Mouse (Mus musculus) common myeloid progenitor, adult 5-6 weeks (primary cell): ENCODE data around the gene Sfrp4. TPM values are rescaled to one million over a fixed set of nuclear protein-coding genes. Genes with fewer than 3 reads are reported as not detected.

ENCODE experiments used
- ATAC-seq: replicated peaks from 2 replicates; pipeline ENCODE4 v1.8.0; 2016; ENCODE audit warnings: low read depth, mild to moderate bottlenecking, moderate TSS enrichment, inconsistent platforms; ENCODE audit not compliant: poor library complexity, severe bottlenecking
- total RNA-seq: library from RNA; stranded (forward); fragments of 200-1000, 187-1606 nt; gene quantifications from 2 replicates; pipeline ENCODE4 v1.2.3, GENCODE M21; 2017

The Sfrp4 gene
- total RNA-seq, 1 experiment from 2014 or later = 1.3 TPM

DNA sequence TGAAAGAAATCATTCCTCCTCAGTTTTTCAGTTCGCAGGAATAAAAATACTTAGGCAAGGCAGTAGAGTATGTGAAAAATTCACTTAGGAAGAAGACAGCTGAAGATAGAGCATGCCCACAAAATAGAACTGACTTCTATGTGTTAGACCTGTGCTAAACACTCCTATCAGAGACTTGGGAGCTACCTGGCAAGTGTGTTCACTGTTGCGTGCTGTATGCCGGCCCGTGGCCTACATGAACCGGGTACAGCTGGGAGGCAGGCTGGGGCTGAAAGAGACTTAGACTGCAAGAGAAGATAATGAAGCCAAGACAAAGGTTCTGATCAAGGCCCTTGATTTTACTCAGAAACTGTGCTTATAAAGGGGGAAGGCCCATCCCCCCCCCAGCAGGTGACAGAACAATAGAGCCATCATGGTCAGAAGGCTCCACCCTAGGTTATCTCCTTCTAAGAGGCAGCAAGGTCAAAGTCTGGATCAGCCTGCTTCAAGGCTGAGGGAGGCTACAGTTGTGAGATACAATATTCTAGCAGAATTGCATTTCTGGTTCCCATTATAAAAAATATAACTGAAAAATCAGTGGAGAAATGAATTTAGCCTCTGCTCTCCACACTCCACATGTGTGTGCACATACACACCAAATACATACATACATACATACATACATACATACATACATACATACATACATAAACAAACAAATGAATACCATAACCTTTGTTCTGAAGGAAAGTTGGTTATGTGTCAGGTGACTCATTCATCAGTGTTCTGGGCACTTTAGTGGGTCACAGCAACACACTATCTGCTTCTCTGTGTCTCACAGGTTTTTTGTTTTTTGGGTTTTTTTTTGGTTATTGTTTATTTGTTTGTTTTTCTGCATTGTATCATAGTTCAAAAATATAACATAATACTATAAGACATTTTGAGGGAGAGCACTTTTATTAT, 8.1 kb downstream of the Sfrp4 start:
- no peak for ATAC-seq

DNA sequence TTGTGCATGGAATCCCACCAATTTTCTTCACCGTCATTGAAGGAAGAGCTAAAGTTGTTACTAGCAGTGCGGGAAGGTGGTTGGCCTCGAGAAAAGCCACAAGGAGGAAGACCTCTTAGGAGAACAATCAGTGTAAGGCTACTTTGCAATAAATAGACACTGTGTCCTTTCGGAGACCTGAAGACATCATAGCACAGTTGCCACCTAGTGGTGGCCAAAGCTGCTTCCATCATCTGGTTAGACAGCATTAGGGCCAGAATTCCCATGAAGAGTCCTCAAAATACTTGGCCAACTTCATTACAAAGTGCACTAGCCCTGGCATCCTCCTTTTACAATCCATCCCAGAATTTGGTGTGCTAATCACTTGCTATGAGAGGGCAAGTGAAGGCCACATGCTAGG, 13.2 kb downstream of the Sfrp4 start:
- ATAC-seq = peak; percentile 76

- ATAC-seq = 0 out of 2 replicates have a peak, but pooled peaks have one; percentile 45
Measured at GRCm38 (mm10) chr13:19640203-19640851, 17.4 kb downstream of the Sfrp4 start.

GRCm38 (mm10) chr13:19643519-19643918, 20.6 kb downstream of the Sfrp4 start:
- no peak for ATAC-seq

DNA sequence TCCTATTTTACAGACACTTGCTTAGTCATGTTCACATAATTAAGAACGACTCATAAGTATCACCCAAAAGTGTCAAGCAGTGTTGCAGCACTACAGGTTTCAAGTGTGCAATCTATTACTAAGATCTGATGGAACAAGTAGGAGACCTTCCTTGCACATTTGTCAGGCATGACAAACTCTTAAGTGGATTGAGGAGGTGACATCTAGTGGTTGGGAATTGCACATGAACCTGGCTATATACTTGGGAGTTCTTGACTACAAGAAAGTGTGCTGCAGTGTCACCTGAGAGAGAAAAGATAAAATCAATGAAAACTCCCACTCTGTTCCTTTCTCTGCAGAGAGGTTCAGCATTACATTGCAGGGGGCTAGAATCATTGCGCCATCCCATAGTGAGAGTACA, 21.3 kb downstream of the Sfrp4 start:
- no peak for ATAC-seq

GRCm38 (mm10) chr13:19649824-19650223, 26.9 kb downstream of the Sfrp4 start:
- peak; percentile 79 for ATAC-seq

DNA sequence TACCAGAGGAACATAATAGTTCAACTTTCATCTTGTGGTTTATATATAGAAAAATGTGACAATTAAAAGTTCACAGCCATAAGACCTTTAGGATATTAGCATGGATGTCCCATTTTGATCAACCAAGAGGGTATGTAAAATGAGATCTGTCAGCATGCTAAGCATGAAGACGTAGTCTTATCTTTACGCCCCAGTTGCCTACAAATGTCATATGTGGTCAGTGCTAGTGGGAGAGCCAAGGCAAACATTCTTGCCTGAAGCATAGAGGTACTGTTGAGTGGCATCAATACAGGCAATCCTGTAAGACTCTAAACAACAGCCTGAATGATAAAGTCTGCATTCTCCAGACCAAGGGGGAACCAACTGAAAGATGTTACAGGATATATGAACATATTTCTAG, 29.5 kb downstream of the Sfrp4 start:
- ATAC-seq = no peak; the same call in 1 of the 2 replicates

DNA sequence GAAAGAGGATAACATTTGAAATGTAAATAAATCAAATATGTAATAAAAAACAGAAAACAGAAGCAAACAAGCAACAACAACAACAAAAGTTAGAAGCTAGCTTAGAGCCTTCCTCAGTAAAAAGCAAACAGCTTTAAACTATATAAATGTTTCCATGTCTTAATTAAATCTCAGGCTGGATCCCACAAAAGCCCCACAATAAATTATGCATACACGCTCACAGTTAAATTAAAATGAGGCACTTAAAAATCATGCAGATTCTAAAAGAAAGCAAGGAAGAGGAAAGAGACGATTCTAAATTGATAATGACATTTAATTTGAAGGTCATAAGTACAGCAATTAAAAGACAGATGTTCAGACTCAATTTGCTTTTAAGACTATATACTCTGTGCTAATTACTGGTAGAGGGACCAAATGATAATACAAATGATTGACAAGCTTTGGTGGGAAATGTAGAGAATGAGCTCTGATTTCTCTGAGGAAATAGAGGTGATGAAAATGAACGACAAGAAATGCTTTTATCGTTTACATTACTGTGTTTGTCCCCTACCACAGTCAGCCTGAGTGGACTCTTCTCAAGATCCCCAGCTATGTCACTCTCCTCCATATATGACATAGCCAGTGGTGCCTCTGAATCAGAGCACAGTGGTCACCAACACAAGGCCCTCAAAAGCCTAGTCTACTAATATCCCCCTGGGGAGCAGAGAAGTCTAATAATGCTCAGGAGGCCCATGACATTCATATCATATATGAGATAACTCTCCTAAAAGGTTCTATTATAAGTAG, 45.6 kb downstream of the Sfrp4 start:
- ATAC-seq = no peak

DNA sequence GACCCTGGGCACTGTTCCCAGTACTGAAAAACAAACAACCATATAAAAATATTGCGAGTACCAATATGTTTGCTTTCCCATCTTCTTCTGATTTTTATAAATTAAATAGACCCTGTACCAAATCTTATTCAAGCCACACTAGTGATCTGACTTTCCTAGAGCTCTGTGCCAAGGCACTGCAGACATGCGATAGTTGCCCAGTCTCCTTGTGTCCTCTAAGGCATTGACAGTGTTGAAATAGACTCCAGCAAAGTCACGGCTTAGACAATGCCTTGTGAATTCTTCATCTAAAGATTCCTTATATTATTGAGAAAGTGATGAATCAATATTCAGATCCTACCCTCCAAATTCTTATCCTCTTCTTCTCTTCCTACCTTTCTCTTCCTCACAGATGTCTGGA, 51.1 kb downstream of the Sfrp4 start:
- ATAC-seq = no peak

- no peak for ATAC-seq
Measured at GRCm38 (mm10) chr13:19674601-19675000, 51.7 kb downstream of the Sfrp4 start.

Other genes starting within 250 kb of the Sfrp4 start
- 17.1 and 26.3 TPM in 2 replicates for gene Stard3nl, start 227.3 kb upstream of the Sfrp4 start, total RNA-seq
- 19.0 and 22.5 TPM in 2 replicates for gene Epdr1, start 3.2 kb upstream of the Sfrp4 start, total RNA-seq
- not detected in 2 replicates for gene Nme8, start 74.7 kb downstream of the Sfrp4 start, total RNA-seq
- gene Gpr141, start 201.2 kb downstream of the Sfrp4 start, total RNA-seq = 2.8 and 2.9 TPM in 2 replicates